Mouse (Mus musculus): ENCODE data around the gene Llgl2.

GRCm38 (mm10) chr11:115899486-115900266 is 75.8 kb downstream of the Llgl2 start, which contains the start of gene Smim5:
- TF ChIP-seq POLR2A (IDR thresholded peaks at IDR 0.05; ENCODE audit: low read depth, low read length) = no peak
- TF ChIP-seq CTCF (IDR thresholded peaks at IDR 0.05; ENCODE audit: extremely low read depth, insufficient read depth, insufficient read length, insufficient replicate concordance) = no peak
